Mouse (Mus musculus) monocyte, adult 2 months (primary cell): ENCODE data around the gene Drosha.
"Not testable (repeated sequence)": the region's sequence is repeated elsewhere in the genome, so short reads cannot be mapped to it uniquely, and the experiment has no call there.

Experiments
- DNase-seq, 2 experiments: peaks; one replicate each; pipeline ENCODE4 v3.0.0; 2022; ENCODE audit warnings: low spot score in 2 of 2, low read depth in 1 of 2

Drosha gene

GRCm38 (mm10) chr15:12923826-12924225, 99.2 kb downstream of the Drosha start:
- no peak for DNase-seq

- no peak for DNase-seq
Measured at GRCm38 (mm10) chr15:12931481-12931880, 106.9 kb downstream of the Drosha start.

GRCm38 (mm10) chr15:12936217-12936732, 111.7 kb downstream of the Drosha start:
- no peak for DNase-seq

DNA sequence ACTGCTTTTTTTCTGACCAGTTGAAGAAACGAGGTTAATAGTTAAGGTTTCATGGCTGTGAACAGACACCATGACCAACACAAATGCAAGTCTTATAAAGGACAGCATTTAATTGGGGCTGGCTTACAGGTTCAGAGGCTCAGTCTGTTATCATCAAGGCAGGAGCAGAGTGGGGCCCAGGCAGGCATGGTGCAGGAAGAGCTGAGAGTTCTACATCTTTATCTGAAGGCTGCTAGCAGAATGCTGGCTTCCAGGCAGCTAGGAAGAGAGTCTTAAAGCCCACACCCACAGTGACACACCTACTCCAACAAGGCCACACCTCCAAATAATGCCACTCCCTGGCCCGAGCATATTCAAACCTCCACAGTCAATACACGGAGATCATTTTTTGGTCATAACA, 112.7 kb downstream of the Drosha start:
- DNase-seq: not testable (repeated sequence)

DNA sequence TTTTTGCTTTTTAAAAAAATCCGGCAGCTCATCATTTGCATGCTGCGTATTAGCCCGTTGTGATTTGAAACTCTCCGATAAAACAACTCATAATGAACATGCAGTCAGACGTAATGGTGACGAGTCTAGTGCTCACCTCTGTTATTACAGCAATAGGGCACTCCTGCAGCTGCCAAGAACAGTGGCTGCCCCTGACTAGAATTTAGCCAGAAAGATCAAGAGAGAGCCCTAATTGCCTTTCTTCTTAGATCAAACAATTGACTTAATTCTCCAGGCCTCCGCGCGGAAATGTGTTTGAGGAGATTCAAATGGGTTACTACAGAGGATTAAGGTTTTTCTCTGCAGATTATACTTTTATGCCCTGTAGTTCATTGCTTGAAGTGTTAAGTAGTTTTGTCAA, 116.5 kb downstream of the Drosha start:
- DNase-seq: no peak

- no peak for DNase-seq
Measured at GRCm38 (mm10) chr15:12941651-12942180, 117.1 kb downstream of the Drosha start.

DNA sequence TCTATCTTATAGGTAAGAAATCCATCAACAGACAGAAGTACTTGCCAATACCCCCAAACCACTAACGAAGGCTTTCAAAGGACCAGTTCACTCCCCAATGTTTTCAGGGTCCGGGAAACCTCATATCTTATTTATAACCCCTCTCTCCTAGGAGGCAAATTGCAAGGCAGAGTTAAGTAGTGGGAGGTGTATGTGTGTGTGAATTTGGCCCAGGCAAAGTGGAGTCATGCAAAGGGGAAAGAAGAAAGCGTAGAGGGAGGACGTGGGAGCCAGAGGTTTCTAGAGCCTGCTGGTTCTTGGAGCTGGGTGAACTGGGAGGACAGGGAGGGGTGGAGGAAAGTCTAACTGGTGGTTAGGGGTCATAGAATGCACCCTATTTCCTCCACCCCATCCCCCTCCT, 117.8 kb downstream of the Drosha start:
- DNase-seq: no peak

DNA sequence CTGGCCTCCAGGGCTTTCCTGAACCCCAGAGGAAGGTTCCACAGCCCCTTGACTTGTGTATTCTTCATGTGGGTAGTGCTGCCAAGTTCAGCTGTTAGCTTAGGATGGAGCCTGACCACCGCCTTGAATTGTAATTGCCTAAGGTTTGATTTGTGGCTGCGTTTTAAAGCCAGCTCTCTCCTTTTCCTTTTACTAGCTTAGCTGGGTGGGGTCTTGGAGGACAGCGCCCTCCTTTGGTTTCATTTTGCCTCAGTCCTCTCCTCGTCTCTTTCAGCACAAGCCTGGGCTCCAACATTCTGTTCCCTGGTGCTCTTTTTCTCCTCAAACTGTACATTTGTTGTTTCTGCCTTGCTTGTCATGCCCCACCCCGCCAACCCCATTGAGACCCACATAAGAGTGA, 133.4 kb downstream of the Drosha start:
- DNase-seq: no peak

DNA sequence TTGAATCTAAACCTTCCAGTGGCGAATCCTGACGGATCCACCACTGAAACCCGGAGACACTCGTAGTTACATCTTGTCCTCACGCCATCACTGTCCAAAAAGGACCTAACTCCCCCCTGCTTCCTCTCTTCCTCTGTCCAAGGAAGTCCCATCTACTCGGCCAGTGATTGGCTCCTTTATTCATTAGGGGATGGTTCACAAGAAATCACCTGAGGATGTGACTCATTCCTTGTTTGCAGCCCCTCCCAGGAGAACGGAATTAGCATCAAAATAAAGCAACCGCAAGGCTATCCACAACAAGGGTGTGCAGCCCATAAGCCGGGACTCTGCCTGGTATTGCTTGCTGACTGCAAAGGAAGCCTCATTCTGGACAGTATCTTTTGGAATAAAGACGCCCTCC, 137.6 kb downstream of the Drosha start:
- no peak for DNase-seq

DNA sequence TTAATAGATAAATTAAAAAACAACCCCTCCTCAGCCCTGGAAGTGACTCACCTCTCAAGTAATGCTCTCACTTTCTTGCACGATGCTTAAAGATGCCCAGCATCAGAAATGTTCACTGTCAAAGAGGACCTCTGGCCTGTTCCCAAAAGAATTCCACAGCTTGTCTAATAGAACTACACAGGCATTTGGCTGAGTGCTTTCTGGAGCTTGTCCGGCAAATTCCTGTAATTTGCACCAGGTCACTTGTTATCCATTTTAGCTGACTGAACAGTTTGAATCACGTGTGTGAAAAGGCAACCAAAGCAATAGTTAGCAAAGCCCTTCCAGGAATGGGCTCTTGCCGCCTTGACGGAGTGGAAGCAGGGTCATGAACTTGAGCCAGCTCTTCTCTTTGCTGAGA, 140.6 kb downstream of the Drosha start:
- no peak for DNase-seq

DNA sequence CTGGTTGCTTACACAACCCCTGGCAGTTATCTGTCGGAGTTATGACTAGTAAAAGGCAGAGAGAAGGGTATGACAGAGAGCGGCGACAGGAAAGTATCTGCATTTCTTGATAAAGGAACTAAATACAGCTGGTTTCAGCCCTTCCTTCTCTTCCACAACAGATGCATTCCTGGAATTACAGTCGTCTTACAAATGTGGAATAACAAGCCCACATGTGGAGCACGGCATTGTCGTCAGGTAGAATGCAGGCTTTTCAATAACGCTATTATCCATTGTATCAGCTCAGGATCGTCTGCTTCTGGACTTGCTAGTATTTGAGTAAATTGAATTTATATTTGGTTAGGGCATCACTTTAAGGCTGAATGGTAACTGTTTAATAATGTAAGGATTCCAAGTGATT, 144.2 kb downstream of the Drosha start:
- DNase-seq: no peak

GRCm38 (mm10) chr15:12972441-12972840, 147.8 kb downstream of the Drosha start:
- DNase-seq: no peak
